Mouse (Mus musculus) midbrain, embryonic 12.5 days (tissue): ENCODE measurements around the gene Trib2. TPM values are rescaled to one million over a fixed set of nuclear protein-coding genes. Genes with fewer than 3 reads are reported as not detected.
A peak's percentile ranks its signal among the peaks of the same experiment; 100 is the strongest.

Experiments
- ATAC-seq: fragments of 200-750 bp; cut with Nextera tagmentation; 2 replicates; pipeline ENCODE4 v1.8.0; 2017; ENCODE audit warnings: low read depth, moderate TSS enrichment, moderate library complexity; ENCODE audit not compliant: low FRiP score
- H3K27ac ChIP-seq: fragments of 300-500 bp; sonication (generic); replicated peaks from 2 replicates; pipeline ENCODE4 v1.5.1; 2016; ENCODE audit warnings: mild to moderate bottlenecking
- H3K27me3 ChIP-seq: fragments of 300-500 bp; sonication (generic); 2 replicates; pipeline ENCODE4 v1.6.1; 2016; ENCODE audit warnings: mild to moderate bottlenecking
- H3K36me3 ChIP-seq: fragments of 300-500 bp; sonication (generic); 2 replicates; pipeline ENCODE4 v1.6.1; 2016
- H3K4me1 ChIP-seq: fragments of 300-500 bp; sonication (generic); 2 replicates; pipeline ENCODE4 v1.6.1; 2016
- H3K4me2 ChIP-seq: fragments of 300-500 bp; sonication (generic); replicated peaks from 2 replicates; pipeline ENCODE4 v1.6.1; 2016; ENCODE audit warnings: mild to moderate bottlenecking, moderate library complexity
- H3K4me3 ChIP-seq: fragments of 300-500 bp; sonication (generic); 2 replicates; pipeline ENCODE4 v1.5.1; 2016; ENCODE audit warnings: mild to moderate bottlenecking
- H3K9ac ChIP-seq: fragments of 300-500 bp; sonication (generic); replicated peaks from 2 replicates; pipeline ENCODE4 v1.6.1; 2016; ENCODE audit warnings: mild to moderate bottlenecking, moderate library complexity
- H3K9me3 ChIP-seq: fragments of 300-500 bp; sonication (generic); 2 replicates; pipeline ENCODE4 v1.6.1; 2016; ENCODE audit warnings: mild to moderate bottlenecking
- WGBS: fragments of 180-500 bp; shearing (Covaris S2); methylation state at CpG from one replicate; pipeline ENCODE4 v1.1.7; 2016; 5-methylcytosine and 5-hydroxymethylcytosine counted together
- polyA plus RNA-seq: library from polyadenylated mRNA; unstranded; fragments of >200 nt; fragmentation: Nextera tagmentation; extraction: Ambion mirVana; gene quantifications from 2 replicates; pipeline ENCODE4 v1.2.1, GENCODE M21; 2016

The Trib2 gene
- polyA plus RNA-seq, 1 experiment from 2014 or later: 89.7 TPM

DNA sequence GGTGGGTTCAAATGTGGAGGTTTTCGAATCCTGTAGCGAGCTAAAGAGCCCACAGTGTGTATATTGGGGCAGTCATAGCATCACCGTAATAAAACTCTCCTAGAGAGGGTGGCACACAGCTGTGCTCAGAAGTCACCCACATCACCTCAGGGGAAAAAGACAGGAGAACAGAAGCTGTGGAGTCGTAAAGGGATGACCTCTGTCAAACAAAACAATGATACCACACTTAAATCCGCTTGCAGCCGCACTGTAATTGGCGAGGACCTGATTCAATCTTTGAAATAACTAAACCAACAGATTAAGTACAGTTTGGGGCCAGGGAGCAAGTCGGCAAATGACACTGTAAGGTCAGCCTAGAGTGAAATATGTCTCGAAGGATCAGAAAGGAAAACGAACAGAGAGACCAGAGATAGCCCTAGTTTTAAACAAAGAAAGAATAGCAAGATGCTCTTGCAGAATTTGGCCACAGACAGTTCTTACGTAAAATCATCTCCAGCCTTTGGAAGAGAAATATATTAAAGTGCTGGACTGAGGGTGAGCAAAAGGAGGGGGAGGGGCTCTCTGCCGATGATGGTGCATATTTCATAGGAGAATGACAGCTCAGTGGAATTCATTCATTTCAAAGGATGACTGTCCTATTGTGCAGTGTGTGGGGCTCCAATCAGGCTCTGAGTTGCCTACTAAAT, 3.4 kb downstream of the Trib2 start:
- peak overlapping the region; percentile 95 for H3K27ac ChIP-seq
- WGBS: 21% methylated on average over 12 of the region's 12 CpGs
- peaks cover 8% of the 10 kb centered on the region for H3K36me3 ChIP-seq
- peak overlapping the region; percentile 97 for H3K9ac ChIP-seq
- H3K4me1 ChIP-seq: peaks cover 36% of the 10 kb centered on the region
- H3K4me2 ChIP-seq: peak overlapping the region; percentile 61
- H3K27me3 ChIP-seq: no peaks in the 10 kb centered on the region
- H3K4me3 ChIP-seq: peak overlapping the region; percentile 79
- ATAC-seq: no peak
- no peaks in the 10 kb centered on the region for H3K9me3 ChIP-seq

DNA sequence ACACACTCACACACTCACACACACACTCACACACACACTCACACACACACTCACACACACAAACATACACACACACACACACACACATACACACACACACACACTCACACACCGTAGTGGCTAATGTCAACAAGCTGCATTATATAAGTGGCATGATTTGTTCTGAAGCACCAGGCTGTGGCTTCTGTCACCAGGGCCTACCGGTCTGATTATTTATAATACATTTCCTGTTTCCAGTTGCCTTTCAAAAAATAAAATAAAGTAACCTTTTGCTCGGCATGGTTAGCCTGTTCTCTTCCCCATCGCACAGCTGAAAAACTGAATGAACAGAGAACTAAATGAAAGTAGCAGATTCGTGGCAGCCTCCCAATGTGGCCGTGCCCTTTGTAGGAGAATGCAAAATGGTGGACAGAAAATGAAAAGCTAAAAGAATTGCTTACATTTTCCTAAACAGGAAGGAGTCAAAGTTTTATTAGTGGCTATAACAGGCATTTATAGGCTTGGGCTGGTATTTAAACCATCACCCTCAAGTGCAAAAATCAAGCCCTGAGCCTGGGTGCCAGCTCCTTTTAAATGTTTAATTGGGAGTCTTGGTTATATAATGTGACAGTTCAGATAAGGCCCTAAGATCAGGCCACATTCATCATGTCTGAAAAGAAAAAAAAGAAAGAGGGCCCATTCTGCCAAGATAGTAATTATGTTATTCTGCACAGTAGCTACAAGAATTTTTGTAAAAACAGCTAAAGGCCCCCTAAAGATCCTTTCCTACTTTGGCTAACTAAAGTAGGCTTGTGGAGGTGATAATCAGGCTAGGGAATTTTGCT, 4.4 kb downstream of the Trib2 start:
- WGBS: 52% methylated on average over 6 of the region's 6 CpGs
- peak overlapping the region; percentile 79 for H3K4me3 ChIP-seq
- peak overlapping the region; percentile 97 for H3K9ac ChIP-seq
- peak overlapping the region; percentile 95 for H3K27ac ChIP-seq
- no peaks in the 10 kb centered on the region for H3K9me3 ChIP-seq
- no peak for ATAC-seq
- H3K36me3 ChIP-seq: peaks cover 18% of the 10 kb centered on the region
- no peaks in the 10 kb centered on the region for H3K27me3 ChIP-seq
- H3K4me2 ChIP-seq: peak overlapping the region; percentile 61
- peaks cover 34% of the 10 kb centered on the region for H3K4me1 ChIP-seq

DNA sequence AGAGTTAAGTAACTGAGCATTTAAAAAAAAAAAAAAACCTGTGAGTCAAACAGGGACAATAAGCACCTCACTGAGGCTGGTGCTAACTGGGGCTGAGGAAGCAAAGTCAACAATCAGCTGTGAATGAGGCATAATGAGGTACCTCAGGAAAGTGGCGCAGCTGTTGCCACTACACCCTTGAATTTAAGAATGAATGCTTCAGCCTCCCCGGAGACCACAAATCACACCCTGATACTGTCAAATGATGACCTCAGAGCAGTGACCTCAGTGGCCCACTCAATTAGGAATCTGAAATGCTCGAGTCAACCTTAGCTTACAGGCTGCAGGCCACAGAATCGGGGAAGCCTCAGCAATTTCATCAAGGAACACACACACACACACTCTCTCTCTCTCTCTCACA, 5.0 kb downstream of the Trib2 start:
- Histone ChIP-seq H3K9me3 (no peaks in the 10 kb centered on the region), H3K4me1 (peaks cover 34% of the 10 kb centered on the region), H3K9ac (peak overlapping the region; percentile 43), H3K4me3 (peak overlapping the region; percentile 79), H3K27ac (peak overlapping the region; percentile 95), H3K27me3 (no peaks in the 10 kb centered on the region), H3K4me2 (peak overlapping the region; percentile 61), H3K36me3 (peaks cover 24% of the 10 kb centered on the region)
- peak; percentile 6 for ATAC-seq
- 20% methylated on average over 4 of the region's 4 CpGs for whole genome bisulfite sequencing

DNA sequence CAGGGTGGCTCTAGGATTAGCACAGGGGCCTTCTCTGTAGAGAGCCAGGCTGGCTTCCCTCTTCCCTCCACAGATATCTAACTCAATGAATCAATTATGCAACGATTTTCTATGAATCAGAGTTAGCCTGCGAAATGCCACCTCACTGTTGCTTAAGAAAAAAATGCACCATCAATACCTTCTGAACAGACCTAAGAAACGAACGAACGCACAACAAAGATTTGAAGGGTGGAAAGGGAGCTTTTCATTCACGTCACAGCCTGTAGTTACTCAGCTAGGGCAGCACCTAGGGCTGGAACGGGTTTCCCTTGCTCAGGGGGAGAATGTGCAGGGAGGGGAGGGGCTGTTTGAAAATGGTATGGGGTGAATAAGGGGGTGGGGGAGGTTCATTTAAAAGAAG, 5.8 kb downstream of the Trib2 start:
- peak overlapping the region; percentile 79 for H3K4me3 ChIP-seq
- peak overlapping the region; percentile 95 for H3K27ac ChIP-seq
- H3K9me3 ChIP-seq: no peaks in the 10 kb centered on the region
- peaks cover 32% of the 10 kb centered on the region for H3K36me3 ChIP-seq
- ATAC-seq: no peak
- 17% methylated on average over 7 of the region's 7 CpGs for WGBS
- no peaks in the 10 kb centered on the region for H3K27me3 ChIP-seq
- H3K4me1 ChIP-seq: peaks cover 34% of the 10 kb centered on the region
- H3K4me2 ChIP-seq: peak overlapping the region; percentile 61
- H3K9ac ChIP-seq: peak overlapping the region; percentile 43

DNA sequence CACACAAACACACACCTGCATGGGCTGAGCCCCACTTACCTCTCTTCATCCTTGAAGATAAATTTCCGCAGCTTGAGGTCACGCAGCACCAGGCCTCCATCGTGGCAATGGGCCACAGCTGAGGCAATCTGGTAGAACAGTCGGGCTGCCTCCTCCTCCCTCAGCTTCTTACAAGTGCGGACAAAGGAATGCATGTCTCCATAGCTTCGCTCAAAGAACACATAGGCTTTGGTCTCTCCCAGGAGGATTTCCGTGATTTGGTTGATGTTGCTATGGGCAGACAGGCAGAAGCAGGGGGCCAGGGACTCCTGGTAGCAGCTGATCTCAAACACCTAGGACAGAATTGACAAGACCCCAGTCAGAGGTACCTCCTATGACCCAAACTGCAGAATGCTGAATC, 7.1 kb downstream of the Trib2 start:
- no peak overlapping the region for H3K4me3 ChIP-seq

DNA sequence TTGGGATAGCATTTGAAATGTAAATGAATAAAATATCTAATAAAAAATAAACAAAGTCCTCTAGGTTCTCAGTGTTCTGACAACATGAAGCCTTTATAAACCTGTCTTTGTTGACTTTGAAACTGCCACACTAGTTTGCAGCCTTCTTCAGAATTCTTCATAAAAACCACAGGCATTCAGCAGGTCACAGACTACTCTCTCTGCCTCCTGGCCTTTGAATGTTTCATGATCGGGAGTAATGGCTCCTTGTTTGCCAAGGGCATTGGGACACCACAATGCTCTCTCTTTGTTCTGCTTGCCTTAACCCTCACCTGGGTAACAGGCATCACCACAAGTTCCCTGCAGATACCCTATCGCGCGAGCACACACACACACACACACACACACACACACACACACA, 7.5 kb downstream of the Trib2 start:
- H3K27ac ChIP-seq: no peak overlapping the region
- ATAC-seq: no peak
- no peaks in the 10 kb centered on the region for H3K9me3 ChIP-seq
- no peak overlapping the region for H3K9ac ChIP-seq
- H3K27me3 ChIP-seq: no peaks in the 10 kb centered on the region
- no peak overlapping the region for H3K4me3 ChIP-seq
- H3K36me3 ChIP-seq: peaks cover 49% of the 10 kb centered on the region
- H3K4me2 ChIP-seq: peak overlapping the region; percentile 39
- H3K4me1 ChIP-seq: peaks cover 38% of the 10 kb centered on the region
- 91% methylated on average over 1 of the region's 4 CpGs for WGBS

More for the DNA sequence above, 7.1 kb downstream of the Trib2 start:
- Histone ChIP-seq H3K4me1 (peaks cover 38% of the 10 kb centered on the region), H3K27me3 (no peaks in the 10 kb centered on the region), H3K9me3 (no peaks in the 10 kb centered on the region), H3K27ac (0 out of 2 replicates have a peak overlapping the region, but pooled peaks have one; percentile 31), H3K4me2 (peak overlapping the region; percentile 39), H3K9ac (0 out of 2 replicates have a peak overlapping the region, but pooled peaks have one; percentile 7), H3K36me3 (peaks cover 45% of the 10 kb centered on the region)
- no peak for ATAC-seq
- 54% methylated on average over 7 of the region's 7 CpGs for WGBS

DNA sequence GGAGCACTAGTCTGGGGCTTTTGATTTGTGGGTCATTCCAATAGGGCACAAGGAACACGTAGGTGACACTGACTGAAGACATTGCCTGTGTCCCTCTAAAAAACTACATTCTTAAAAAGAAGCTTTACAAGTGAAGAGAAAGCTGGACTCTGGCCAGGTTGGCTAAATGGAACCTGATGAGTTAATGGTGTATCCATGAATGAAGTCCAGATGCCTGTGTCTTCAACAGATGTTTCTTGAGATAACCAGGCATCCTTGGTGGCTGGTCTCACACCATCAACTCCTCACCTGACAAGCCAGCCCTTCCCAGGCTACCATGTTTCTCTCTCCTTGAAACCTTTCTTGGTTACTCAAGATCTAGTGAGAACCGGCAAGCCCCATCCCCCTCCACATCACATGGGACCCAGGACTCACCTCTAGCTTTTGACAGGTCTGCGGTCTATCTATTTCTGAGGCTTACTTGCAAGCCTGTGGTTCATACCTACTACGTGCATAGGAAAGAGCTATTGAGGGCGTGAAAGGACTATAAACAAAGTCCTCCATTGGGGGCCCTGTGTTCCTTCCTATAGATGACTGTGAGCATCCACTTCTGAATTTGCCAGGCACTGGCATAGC, 8.4 kb downstream of the Trib2 start:
- Histone ChIP-seq H3K9me3 (no peaks in the 10 kb centered on the region), H3K9ac (no peak overlapping the region), H3K27ac (no peak overlapping the region), H3K36me3 (peaks cover 54% of the 10 kb centered on the region), H3K4me2 (no peak overlapping the region), H3K4me1 (peaks cover 38% of the 10 kb centered on the region), H3K4me3 (no peak overlapping the region), H3K27me3 (no peaks in the 10 kb centered on the region)
- 94% methylated on average over 5 of the region's 5 CpGs for WGBS
- no peak for ATAC-seq

DNA sequence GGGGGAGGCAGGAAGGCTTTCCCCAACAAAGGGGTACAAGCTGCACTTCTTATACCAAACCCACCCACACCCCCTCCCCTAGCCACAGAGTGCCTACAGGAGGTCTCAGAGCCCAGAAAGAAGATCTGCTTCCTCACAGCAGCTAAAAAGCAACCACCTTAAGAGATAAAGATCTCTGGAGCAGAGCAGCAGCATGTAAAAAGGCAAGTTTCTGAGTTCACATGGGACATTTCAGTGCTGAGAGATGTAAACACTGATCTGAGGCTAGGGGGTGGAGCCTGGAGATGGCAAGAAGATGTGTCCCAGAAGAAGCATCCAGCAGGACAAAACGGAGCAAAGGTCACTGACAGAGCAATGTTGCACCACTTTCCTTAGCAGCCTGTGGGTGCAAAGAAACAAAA, 11.8 kb downstream of the Trib2 start:
- H3K9me3 ChIP-seq: no peaks in the 10 kb centered on the region
- no peak overlapping the region for H3K4me2 ChIP-seq
- H3K9ac ChIP-seq: no peak overlapping the region
- H3K4me1 ChIP-seq: peaks cover 31% of the 10 kb centered on the region
- no peaks in the 10 kb centered on the region for H3K27me3 ChIP-seq
- peaks cover 85% of the 10 kb centered on the region for H3K36me3 ChIP-seq
- no peak overlapping the region for H3K27ac ChIP-seq
- no peak overlapping the region for H3K4me3 ChIP-seq
- 66% methylated on average over 1 of the region's 1 CpGs for WGBS
- ATAC-seq: no peak

DNA sequence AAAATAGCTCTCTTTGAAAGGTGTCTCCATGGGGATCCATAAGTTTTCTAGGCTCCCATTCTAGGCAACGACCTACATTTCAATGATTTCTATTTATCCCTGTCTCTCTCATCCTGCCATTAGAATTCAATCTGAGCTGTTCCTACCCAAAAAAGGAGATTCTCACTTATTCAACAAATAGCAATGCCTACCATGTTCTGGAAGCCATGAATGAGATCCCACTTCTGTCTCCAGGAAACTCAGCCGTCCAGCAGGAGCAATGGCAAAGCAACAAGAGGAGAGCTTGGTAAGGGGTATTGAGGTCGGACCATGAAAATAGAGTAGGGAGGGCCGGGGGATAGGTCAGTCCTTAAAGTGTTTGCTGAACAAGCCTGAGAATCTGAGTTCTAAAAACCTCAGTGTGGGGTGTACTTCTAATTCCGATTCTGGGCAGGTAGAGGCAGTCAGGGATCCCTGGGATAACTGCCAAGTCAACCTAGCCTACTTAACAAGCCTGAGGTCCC, 12.7 kb downstream of the Trib2 start:
- no peak overlapping the region for H3K9ac ChIP-seq
- H3K4me3 ChIP-seq: no peak overlapping the region
- H3K36me3 ChIP-seq: peaks cover 82% of the 10 kb centered on the region
- 88% methylated on average over 5 of the region's 5 CpGs for WGBS
- no peak for ATAC-seq
- no peak overlapping the region for H3K4me2 ChIP-seq
- peaks cover 24% of the 10 kb centered on the region for H3K4me1 ChIP-seq
- no peaks in the 10 kb centered on the region for H3K27me3 ChIP-seq
- no peaks in the 10 kb centered on the region for H3K9me3 ChIP-seq
- no peak overlapping the region for H3K27ac ChIP-seq

DNA sequence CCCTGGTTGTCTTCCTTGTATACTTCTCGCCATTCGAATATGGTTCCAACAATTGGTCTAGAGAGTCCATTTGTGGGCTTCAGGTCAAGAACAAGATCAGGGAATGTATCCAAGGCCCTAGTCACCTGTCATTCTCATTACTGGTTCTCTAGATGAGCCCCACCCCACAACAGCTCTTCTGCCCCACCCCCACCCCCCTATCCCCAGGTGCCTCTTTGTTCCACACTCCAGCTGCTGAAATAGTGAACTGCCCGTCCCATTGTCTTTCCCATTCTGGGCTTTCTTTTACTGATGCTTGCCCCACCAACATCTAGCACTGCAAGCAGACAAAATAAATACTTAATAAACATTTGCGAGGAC, 15.2 kb downstream of the Trib2 start:
- 82% methylated on average over 4 of the region's 4 CpGs for WGBS
- ATAC-seq: no peak
- no peak overlapping the region for H3K9ac ChIP-seq
- H3K9me3 ChIP-seq: no peaks in the 10 kb centered on the region
- H3K4me3 ChIP-seq: no peak overlapping the region
- H3K27ac ChIP-seq: no peak overlapping the region
- peaks cover 82% of the 10 kb centered on the region for H3K36me3 ChIP-seq
- no peaks in the 10 kb centered on the region for H3K27me3 ChIP-seq
- no peak overlapping the region for H3K4me2 ChIP-seq
- peaks cover 24% of the 10 kb centered on the region for H3K4me1 ChIP-seq

DNA sequence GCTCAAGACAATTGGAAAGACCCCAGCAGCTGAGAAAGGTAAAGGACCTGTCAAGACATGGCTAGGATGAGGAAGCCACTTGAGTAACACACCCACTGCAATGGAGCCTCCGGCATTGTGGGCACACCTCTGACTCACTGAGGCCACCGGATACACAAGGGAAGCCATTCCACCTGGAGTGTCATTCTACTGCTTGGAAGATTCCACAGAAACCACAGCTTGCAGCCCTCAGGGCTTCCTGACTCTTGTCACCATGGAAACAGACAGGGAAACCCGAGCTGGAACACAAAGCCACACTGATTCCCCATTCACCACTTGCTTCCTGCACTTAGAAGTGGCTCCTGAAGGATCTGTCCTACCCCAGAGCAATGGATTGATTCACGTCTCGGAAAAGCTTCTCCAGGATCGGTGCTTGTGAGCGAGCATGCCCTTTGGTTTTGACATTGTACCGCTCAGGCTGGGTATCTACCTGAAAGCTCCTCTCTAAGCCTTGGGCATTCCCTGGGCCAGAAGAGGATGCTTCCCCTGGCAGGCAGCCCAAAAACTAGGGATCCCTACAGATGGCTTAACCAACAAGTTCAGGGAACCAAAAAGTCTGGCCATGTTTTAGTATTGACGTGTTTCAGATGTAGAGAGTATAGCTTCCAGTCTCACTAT, 15.7 kb downstream of the Trib2 start:
- peak; percentile 51 for ATAC-seq
- Histone ChIP-seq H3K9me3 (no peaks in the 10 kb centered on the region), H3K27ac (no peak overlapping the region), H3K4me3 (no peak overlapping the region), H3K4me1 (peaks cover 24% of the 10 kb centered on the region), H3K36me3 (peaks cover 82% of the 10 kb centered on the region), H3K9ac (no peak overlapping the region), H3K4me2 (no peak overlapping the region), H3K27me3 (no peaks in the 10 kb centered on the region)
- 64% methylated on average over 9 of the region's 9 CpGs for WGBS
